Mouse (Mus musculus) retina, postnatal 1 day (tissue): ENCODE measurements at regions not wholly inside any gene's neighbourhood (a gene's known extent, or its start where the extent isn't known, plus 50 kb on each side); places are given as distances from the start of the nearest gene placed in this dataset.

ENCODE experiments used
- DNase-seq: peaks from one replicate; pipeline ENCODE4 v3.0.0-alpha.2; 2012

GRCm38 (mm10) chr10:92333042-92333774 lies 389.0 kb downstream of the Nedd1 start:
- DNase-seq = peak; percentile 96

- no peak for DNase-seq
Observed at GRCm38 (mm10) chr10:92330150-92330549, 392.1 kb downstream of the Nedd1 start.

GRCm38 (mm10) chr10:92329661-92330060 lies 392.6 kb downstream of the Nedd1 start:
- DNase-seq = no peak

DNA sequence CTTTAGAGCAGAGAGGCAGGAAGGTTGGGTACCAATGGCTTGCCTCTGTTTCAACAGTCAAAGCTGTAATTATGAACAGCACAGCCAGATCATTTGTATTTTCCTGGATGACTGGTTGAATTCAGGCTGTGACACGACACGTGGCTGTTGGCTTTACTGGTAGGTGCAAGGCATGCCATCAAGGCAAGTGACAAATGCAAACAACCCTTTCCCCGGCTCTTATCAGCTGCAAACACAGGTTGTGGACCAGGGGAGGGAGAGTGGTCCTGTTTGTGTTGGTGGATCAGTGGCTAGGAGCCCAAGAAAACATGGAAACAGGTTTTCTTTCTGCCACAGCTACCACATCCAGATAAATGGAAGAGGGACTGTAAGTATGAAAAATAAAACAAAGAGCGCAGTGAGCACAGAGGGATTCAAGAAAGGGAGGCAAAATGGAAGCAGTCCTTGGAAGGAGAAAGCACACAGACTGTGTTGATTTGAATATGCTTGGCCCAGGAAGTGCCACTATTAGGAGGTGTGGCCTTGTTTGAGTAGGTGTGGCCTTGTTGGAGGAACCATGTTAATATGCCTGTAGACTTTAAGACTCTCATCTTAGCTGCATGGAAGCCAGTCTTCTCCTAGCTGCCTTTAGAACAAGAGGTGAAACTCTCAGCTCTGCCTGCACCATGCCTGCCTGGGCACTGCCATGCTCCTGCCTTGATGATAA lies 396.8 kb downstream of the Nedd1 start:
- no peak for DNase-seq

DNA sequence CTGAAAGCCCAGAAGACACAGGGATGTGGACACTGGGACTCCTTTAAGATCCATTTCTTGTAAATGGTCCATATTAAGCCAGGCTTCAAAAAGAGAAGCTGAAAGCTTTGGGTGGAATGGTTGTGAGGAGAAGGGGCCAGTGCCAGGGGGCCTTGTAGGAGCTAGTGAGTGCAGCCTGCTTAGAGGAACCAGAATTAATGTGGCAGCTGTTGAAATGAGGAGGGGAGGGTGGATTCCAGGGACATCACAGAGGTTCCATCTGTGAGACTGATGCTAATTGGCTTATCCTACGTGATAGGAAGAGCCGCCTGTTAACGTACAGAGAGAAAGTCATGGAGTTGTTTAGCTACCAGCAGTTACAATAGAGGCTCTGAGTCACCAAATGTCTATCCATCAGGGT lies 407.6 kb downstream of the Nedd1 start:
- DNase-seq = peak; percentile 86

DNA sequence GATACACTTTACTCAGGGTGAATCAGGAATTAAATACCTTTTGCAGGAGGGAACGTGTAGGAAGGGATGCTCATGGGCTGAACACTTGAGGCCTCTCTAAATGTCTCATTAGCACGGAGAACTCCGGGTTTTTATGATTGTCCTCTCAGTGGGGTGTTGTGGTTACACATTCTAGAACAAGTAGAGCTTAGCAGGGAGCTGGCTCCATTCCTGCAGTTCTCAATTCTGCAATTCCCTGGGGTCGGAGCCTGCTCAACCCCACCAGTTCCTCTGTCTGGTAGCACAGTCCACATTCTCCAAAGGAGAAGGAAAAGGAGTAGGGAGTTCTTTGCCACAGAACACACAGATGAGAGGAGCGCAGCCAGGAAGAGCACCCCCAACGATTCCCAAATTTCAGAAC lies 409.9 kb downstream of the Nedd1 start:
- no peak for DNase-seq

- DNase-seq = no peak
Observed at GRCm38 (mm10) chr10:92308643-92309042, 413.6 kb downstream of the Nedd1 start.

DNA sequence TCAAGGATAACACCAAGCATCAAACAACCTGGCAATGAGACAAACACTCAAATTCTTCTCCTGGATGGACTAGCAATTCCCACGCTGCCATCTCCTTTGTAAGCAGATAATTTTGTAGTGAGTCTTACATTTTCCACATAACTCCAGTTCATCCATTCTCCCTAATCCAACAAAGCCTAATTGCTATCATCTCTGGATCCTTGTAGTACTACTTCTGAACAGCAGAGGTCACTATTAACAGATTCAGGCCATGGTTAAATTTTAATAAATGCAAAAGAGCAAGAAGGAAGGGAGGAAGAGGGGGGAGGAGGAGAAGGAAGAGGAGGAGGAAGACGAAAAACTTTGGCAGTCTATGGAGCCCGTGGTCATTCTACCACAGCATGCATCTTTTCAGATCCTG lies 414.4 kb downstream of the Nedd1 start:
- peak; percentile 90 for DNase-seq

- no peak for DNase-seq
Observed at GRCm38 (mm10) chr10:92298693-92299092, 423.5 kb downstream of the Nedd1 start.

DNA sequence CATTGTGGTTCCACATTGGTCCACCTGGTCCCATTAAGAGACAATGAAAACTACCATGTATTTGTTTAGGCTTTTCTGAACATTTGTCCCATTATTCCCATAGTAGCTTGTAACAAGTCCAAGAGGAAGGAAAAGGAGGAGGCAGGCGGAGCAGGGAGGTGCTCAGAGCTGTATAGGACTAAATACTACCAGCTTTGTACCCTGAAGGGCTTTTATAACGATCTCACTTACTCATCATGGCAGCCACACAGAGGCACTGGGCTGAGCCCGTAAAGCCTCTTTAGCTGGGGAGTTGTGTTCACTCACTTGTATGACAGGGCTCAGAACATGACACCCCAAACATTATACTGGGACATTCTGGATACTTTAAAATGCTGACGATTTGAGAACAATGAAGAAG lies 425.4 kb downstream of the Nedd1 start:
- peak; percentile 23 for DNase-seq

DNA sequence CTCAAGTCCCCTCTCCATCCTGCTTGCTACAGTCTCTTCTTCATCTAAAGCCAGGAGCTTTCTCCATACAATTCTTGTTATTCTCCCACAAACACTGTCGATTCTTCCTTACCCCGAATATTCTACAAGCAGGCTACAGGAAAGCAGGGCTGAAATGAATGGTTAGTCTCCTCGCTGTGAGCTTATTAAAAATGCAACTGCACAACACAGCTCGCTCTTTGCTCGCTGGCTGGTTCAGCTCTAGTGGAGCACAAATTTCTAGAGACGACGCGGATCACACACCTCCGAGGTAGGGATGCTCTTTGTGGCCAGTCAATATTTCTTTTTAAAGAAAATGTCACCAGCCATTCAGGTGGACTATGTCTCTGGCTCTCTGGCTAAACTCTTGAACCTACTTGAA lies 425.9 kb downstream of the Nedd1 start:
- DNase-seq = peak; percentile 40

DNA sequence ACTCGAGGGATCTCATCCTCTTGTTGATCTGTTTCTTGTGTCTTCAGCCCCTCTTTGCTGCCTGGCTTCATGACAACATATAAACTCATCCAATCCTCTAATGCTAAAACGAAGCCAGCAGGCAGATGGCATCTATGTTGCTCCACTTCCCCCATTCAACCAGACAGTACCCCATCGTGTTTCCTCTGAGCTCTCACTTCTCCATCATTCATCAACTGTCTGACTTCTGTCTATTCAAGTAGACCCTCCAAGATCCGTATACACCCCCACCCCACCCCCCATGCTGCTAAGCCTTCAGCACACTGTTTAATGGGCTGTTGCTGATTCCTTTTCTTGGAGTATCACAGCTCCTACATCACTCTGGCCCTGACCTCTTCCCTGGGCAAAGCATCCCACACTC lies 429.0 kb downstream of the Nedd1 start:
- DNase-seq = peak; percentile 53

DNA sequence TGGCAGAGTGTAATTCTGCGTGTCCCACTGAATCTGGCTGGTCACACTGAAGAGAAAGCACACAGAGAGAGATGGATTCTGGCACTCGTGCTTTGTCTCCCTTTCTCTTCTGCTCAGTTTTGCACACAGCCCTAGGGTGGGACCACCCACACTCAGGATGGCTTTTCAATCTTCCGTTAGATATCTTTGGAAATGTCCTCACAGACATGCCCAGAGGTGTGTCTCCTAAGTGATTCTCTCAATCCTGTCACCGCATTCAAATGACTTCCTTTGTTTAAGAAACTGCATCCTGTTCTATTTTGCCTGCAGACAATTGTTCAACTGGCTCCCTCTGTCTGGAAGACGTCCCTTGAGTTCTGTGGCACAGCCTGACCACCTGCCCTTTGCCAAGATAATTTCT lies 433.0 kb downstream of the Nedd1 start:
- peak; percentile 27 for DNase-seq

- DNase-seq = no peak
Observed at GRCm38 (mm10) chr10:92284231-92284630, 438.0 kb downstream of the Nedd1 start.

- DNase-seq = no peak
Observed at GRCm38 (mm10) chr10:92277981-92278380, 444.2 kb downstream of the Nedd1 start.

DNA sequence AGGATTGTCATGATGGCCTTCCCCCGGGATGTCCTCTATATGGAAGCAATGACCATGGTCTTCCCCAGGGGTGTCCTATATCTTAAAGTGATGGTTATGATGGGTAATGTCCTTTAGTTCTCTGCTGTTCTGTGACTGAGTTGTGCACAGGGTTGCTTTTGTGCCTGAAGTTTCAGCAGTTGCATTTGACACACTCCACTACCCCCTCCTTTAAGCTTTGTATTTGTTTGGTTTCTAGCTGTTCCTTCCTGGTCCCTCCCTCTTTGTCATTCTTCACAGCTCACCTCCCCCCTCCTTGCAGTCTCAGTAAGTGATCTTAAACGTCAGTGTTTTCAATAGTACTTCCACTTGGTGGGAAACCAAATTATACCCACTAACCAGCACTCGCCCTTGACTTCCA lies 464.4 kb downstream of the Nedd1 start:
- no peak for DNase-seq

- peak; percentile 76 for DNase-seq
Observed at GRCm38 (mm10) chr10:92248648-92249047, 473.6 kb downstream of the Nedd1 start.

DNA sequence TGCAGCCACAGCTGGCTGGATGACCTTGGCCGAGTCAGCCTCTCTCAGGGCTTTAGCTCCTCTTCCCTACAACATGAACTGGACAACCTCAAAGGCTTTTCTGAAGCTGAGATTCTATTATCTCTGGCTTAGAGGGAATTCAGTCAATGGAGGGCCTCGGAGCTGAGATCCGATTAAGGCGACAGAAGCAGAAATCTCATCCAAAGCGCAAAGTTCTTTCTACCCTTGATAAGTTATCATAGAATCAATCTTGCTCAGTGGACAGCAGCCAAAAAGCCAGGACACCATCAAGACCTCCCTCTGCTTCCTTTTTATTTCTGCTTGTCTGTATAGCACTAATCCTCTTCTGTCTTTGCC lies 474.8 kb downstream of the Nedd1 start:
- DNase-seq = no peak

- DNase-seq = peak; percentile 60
Observed at GRCm38 (mm10) chr10:92246785-92247448, 475.3 kb downstream of the Nedd1 start.

- DNase-seq = peak; percentile 74
Observed at GRCm38 (mm10) chr10:92242714-92243440, 479.3 kb downstream of the Nedd1 start.

DNA sequence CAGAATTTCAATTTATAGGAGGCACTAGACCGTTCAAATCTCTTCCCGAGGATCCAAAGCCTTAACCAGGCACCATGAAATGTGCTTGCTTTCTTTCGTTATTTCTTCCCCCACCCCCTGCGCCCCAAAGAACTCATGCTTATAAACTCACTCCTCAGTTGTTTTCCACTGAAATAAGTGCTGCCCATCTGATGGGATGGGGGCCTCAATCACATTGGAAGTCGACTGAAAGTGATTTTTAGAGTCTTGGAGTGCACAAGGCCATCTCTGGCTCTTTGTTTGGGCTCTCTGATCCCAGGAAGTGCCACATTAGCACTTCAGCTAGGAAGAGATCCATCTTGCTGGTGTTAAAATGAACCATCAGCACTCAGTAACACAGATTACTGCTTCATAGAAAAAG lies 484.3 kb downstream of the Nedd1 start:
- no peak for DNase-seq

DNA sequence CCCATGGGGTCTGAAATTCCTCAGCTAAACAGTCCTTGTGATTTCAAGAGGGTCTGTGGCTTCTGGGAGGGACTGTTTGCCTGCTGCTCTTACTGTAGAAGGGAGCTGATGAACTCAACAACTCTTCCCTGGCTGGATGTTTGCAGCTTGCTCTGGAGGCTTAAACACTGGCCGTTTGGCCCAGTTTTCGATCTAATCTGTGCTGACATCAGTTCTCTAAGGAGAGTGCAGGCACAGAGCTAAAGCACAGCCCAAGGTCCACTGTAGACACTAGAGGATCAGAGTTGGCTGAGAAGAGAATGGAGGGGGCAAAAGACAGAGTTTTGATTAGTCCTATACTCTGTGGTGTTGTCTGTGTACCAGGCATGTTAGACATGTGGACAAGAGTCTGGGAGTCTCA lies 490.1 kb downstream of the Nedd1 start:
- DNase-seq = peak; percentile 53

GRCm38 (mm10) chr10:92225818-92226217 lies 496.4 kb downstream of the Nedd1 start:
- DNase-seq = peak; percentile 53
